Mouse (Mus musculus): ENCODE data around the gene Akr1b8. TPM values are rescaled to one million over a fixed set of nuclear protein-coding genes. Genes with fewer than 3 reads are reported as not detected.

Gene Akr1b8
- total RNA-seq (2023), result not detected

GRCm38 (mm10) chr6:34353658-34354353 is at the start of gene Akr1b8:
TSS of gene Akr1b8 (plus strand) at chr6:34354119.

GRCm38 (mm10) chr6:34316854-34317771 is 36.8 kb upstream of the Akr1b8 start, which contains the start of gene Akr1b3:
TSS of gene Akr1b3 (minus strand) at chr6:34317478.

DNA sequence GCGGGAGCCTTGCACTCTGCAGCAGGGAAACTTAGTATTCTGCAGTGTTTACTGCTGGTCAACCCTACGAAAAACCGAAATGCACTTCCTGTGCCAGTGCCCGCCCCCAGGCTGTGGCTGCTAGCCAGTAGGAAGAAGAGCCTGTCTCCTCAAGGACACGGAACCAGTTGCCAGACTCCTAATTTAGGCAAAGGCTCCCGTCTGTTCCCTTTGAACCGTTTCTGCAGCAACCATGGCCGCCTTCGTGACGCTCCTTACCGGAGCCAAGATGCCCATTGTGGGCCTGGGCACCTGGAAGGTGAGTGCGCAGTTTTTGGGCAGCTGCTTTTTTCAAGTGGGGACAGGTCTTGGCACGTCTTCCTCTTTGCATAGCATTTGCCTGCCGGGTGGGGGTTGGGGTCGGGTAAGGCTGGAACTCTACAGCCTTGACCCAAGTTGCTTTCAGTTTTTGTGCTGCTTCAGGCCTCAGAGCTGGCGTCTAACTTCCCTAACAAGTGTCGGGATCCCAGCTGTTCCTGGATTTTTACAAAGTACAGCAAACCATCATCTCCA is 30.3 kb downstream of the Akr1b8 start, which contains the start of gene Akr1b10:
TSS of gene Akr1b10 (plus strand) at position 109 of the 552 bp plus-strand sequence.

DNA sequence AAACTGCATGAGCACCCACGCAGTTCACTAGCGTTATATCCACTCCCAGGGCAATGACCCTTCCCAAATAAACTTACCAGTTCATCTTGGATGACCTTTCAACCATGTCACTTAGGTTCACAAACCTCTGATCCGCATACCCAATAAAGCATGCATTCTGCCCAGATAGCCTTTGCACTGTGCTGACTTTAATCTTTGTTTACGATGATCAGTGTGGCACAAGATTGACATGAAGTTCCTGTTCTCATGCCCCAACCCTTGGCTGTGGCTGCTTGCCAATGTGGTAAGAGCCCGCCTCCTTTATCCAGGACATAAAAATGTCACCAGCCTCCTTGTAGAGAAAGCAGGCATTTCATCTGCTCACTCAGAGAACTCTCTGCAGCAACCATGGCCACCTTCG is 58.1 kb downstream of the Akr1b8 start, which contains the start of gene Akr1b7:
TSS of gene Akr1b7 (plus strand) at position 312 of the 400 bp plus-strand sequence.

Other genes starting within 250 kb of the Akr1b8 start
- 10 to 100 TPM; 17.5 to 18.0 TPM for gene Slc35b4, start 177.0 kb upstream of the Akr1b8 start, total RNA-seq (2023)
- 10 to 100 TPM; 27.9 to 35.6 TPM for gene Akr1b3, start 36.6 kb upstream of the Akr1b8 start, total RNA-seq (2023)
- 10 to 100 TPM; 11.8 to 13.1 TPM for gene Akr1b10, start 30.1 kb downstream of the Akr1b8 start, total RNA-seq (2023)
- not detected for gene Akr1b7, start 58.2 kb downstream of the Akr1b8 start, total RNA-seq (2023)
- gene Bpgm, start 122.1 kb downstream of the Akr1b8 start, total RNA-seq (2023), result 10 to 100 TPM; 12.1 to 12.8 TPM
- gene Cald1, start 244.4 kb downstream of the Akr1b8 start, total RNA-seq (2023), result under 1 TPM; 0.64 to 0.81 TPM